Mouse (Mus musculus) T-cell, adult 2 months (primary cell): Measurements from ENCODE around the gene Cyth1.

ENCODE experiments used
- DNase-seq: peaks from one replicate; pipeline ENCODE4 v3.0.0; 2022; ENCODE audit warnings: low spot score

Cyth1 gene

DNA sequence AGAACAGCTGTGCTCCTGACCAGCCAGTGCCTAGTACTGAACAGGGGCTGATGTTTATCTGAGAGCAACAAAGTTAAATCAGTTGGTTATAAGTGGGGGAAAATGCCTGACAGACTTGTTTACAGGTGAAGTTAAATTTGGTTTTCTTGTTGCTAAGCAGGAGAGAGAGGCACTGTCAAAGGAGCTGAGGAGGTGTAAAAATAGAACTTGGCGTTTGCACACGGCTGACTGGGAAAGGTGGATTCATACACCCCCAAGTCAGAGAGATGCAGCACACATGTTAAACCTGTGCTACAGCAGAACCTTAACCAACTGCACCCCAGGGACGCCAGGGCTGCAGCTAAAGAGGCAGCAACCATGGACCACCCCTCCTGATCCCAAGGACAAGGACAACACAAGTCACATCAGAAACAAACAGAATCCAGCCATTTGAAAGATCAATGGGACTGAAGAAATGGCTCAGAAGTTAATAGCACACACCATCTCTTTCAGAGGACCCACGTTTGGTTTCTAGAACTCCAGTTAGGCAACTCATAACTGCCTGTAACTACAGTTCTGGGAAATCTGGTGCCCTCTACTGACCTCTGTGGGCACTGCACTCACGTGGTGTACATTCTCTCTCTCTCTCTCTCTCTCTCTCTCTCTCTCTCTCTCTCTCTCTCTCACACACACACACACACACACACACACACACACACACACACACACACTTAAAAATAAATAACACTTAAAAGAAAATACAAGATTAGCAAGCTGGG is 96.8 kb downstream of the Cyth1 start:
- peak; percentile 40 for DNase-seq

- DNase-seq = no peak
These were observed 98.2 kb downstream of the Cyth1 start for GRCm38 (mm10) chr11:118150115-118150701.

DNA sequence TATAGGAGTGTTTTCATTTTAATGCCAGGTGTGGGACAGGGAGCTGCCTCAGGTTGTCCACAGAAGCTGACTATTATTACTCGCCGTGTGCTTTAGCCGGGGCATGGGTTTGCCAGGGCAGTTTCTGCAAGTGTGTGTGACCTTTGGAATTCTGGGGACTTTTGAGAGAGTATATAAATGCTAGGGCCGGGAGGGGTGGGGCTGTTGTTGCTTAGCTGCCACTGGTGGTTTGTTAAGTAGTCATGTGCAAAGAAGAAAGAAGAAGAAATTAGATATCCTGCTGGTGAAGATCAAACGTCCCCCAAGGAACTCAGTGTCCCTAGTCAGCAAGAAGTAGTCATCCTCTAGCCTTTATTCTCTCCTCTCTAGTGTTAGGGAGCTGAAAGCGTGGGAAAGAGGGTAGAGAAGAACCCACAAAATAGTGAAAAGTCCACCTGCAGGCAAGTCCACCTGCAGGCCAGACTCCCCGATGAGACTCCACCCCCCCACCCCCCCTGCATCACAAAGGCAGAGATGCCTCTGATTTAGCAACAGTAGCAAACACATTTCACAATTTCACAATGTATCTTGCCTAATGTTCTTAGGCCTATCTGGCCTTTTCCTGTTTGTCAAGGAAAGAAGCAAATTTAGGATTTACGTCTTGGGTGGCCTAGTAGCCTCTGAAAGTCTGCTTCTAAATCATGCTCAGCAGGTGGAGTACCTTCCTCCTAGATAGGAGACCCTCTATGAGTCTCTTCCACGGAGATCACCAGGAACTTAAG is 100.3 kb downstream of the Cyth1 start:
- peak; percentile 64 for DNase-seq

DNA sequence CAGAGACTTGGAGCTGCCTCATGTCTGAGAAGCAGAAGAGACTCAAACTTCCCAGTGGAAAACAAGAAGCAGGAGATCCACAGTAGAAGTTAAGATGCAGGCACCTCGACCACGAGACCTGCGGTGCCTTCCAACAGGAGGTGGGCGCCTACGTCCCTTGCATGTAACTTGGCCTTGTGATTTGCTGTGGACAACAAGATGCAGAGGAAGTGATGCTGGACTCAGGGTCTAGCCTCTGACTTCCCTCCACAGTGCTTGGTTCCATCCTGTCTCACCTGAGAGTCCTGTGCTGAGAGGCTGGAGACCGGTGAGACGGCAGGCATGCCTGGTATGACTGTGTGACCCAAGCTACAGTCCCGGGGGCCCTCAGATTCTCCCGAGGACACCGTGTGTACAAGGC is 101.9 kb downstream of the Cyth1 start:
- no peak for DNase-seq

DNA sequence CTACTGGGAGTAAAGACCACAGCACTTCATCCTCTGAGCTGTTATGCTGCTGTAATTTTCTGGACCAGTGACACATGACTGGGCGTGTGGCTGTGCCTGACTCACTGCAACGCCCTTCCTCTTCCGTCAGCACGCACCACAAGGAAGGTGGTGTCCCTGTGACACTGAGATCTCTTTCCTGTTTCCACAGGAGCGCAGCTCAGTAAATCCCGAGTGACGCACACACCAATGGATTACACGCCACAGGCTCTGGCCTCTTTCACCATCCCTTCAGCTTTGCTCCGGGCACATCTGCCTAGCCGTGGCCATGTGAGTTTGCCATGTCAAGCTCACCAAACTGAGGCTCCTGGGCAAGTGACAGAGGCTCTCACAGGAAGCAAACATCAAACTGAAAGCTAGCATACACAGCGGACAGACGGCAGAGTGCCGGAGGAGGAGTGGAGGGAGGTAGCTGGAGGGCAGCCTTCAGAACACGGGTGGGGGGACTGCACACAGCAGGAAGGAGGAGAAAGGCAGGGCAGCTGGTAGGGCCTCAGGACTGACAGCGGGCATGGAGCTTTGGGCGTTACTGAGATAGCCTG is 102.5 kb downstream of the Cyth1 start:
- DNase-seq = peak; percentile 95

DNA sequence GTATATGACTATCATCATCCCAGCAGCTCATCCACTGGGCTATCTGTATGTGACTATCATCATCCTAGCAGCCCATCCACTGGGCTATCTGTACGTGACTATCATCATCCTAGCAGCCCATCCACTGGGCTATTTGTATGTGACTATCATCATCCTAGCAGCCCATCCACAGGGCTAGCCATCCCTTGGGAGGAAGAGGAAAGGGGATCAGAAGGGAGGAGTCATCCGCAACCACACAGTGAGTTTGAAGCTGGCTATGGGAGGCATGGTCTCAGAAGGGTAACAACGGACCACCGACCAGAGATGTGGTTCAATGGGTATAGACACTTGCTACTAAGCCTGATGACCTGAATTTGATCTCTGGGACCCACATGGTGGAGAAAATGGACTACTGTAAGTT is 103.3 kb downstream of the Cyth1 start:
- DNase-seq = no peak

GRCm38 (mm10) chr11:118143731-118144130 is 104.7 kb downstream of the Cyth1 start:
- DNase-seq = peak; percentile 78

- no peak for DNase-seq
These were observed 105.7 kb downstream of the Cyth1 start for GRCm38 (mm10) chr11:118142547-118143165.

DNA sequence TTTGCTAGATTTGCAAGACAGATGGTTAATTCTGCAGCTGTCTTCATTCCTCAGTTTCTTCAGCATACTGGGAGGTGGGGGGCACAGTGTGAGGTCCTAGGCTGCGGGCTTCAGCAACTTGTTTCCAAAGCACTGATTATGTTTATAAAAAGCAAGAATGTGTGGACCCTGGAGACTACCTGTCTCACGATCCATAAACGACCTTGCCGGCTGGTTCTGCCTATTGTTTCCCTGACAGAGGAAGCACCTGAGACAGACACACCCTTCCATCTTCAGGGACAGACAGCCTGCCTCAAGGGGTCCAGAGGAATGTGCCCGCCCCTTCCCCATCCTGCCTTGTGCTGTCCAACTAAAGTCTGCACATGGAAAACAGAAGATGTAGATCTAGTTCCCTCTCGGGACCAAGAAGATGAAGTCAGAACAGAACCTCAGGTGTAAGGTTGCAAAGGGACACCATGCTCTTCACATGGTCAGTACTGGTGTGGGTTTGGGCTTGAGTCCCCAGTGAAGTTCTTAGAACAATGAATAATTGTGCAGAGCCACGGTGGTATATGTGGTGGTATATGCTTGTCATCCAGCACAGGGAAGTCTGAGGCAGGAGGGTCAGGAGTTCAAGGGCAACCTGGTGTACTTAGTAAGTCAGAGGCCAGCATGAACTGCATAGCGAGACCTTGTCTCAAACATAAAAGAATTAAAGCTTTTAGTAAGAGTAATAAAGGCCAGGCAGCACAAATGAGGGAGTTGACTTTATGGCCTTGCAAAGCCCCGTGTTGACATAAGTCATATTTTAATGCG is 107.4 kb downstream of the Cyth1 start:
- DNase-seq = no peak

- no peak for DNase-seq
These were observed 110.0 kb downstream of the Cyth1 start for GRCm38 (mm10) chr11:118138347-118138746.

- DNase-seq = no peak
These were observed 112.2 kb downstream of the Cyth1 start for GRCm38 (mm10) chr11:118136172-118136632.

- DNase-seq = no peak
These were observed 113.1 kb downstream of the Cyth1 start for GRCm38 (mm10) chr11:118135271-118135670.

DNA sequence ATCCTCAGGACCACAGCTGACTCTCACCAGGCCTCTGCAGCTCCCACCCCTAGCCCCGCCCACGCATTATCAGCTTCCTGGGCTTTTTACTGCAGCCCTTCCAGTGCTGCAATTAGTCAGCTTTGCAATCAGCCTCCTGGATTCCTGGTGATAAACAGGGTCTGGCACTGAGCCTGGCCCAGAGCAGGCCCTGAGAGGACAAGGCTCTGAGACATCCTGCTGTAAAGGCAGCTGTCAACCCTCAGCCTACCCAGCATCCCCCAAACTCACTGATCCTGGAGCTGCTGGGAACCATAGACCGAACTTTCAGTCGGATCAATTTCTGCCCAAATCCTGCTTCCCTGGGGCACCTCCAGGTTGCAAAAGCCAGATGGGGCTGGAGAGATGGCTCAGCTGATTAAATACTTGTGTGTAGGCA is 114.6 kb downstream of the Cyth1 start:
- DNase-seq = no peak

DNA sequence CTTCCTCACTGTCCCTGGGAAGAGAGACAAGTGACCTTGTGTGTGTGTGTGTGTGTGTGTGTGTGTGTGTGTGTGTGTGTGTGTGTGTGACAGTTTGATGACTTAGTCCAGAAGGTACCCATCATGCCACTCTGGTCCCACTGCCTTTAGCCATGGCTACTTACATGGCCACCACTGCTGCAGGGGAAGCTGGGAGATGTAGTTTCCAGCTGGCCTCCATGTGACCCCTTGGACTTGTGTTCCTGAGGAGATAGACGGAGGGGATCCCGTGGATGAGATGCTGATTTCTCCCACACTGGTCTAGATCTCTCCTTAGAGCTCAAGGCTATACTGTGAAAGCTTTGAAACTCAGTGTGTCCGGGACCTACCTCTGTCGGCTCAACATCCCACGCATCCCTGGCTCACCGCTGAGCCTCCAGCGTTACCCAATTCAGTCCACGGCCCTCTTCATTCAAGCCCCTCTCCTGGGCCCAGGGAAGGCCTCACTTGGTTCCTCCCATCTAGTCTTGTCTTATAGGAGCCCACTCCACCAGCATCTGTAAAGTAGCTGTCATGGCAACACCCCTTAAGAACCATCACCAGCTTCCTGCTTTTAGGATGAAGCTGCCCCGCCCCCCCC is 115.2 kb downstream of the Cyth1 start:
- no peak for DNase-seq

DNA sequence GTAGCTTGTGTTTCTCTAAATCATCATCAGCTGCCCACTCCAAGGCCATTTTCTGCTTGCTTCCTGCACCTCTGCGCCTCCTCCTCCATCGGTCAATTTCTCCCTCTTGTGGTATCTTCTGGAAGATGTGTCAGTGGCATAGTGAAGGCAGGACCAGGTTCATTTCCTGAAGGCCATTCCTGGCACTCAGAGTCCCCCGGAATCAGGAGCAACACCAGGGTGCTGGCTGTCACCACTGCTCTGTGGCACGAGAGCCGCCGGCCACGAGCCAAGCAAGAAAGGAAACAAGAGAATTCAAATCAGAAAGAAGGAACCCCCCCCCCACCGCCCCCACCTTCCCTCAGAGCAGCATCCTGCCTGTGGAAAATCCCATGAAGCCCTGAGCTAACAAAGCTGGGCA is 116.3 kb downstream of the Cyth1 start:
- no peak for DNase-seq

- no peak for DNase-seq
These were observed 117.9 kb downstream of the Cyth1 start, which contains the start of gene Dnah17 for GRCm38 (mm10) chr11:118130534-118130933. Dnah17 (minus strand) TSS chr11:118130634.

- DNase-seq = peak; percentile 39
These were observed 118.6 kb downstream of the Cyth1 start for GRCm38 (mm10) chr11:118129812-118130211.

DNA sequence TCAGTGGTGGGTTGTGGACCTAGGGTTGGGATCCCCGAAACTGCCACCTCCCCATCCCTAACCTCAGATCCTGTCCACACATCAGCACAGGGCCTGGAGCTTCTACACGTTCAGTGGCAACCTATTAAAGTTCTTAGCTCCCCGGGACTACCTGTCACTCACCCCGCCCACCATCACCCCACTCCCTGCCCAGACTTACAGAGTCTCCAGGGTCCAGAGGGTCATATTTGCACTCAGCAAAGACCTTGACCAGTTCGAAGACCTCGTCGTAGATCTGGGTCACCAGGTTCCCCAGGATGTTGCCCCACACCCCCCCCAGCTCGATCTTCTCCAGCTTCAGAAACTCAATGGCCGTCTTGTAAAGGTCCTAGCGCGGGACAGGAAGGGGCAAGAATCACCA is 126.8 kb downstream of the Cyth1 start:
- no peak for DNase-seq

DNA sequence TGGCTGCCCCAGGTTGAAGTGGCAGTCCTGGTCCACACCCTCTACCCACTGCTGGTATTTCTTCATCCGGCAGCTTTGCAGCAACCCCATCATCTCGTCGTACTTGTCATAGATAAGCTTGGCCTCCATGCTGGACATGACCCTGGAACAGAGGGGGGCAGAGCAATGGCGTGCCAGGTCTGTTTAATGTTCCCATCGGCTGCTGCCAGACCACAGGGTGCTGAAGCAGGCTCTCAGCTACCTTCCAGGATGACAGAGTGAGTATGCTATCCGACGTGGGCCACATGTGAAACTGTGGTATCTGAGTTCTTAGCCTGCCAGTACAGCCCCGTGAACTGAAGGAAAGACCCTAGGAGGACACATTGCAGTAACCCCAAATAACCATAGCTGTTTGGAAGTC is 129.6 kb downstream of the Cyth1 start:
- DNase-seq = no peak

DNA sequence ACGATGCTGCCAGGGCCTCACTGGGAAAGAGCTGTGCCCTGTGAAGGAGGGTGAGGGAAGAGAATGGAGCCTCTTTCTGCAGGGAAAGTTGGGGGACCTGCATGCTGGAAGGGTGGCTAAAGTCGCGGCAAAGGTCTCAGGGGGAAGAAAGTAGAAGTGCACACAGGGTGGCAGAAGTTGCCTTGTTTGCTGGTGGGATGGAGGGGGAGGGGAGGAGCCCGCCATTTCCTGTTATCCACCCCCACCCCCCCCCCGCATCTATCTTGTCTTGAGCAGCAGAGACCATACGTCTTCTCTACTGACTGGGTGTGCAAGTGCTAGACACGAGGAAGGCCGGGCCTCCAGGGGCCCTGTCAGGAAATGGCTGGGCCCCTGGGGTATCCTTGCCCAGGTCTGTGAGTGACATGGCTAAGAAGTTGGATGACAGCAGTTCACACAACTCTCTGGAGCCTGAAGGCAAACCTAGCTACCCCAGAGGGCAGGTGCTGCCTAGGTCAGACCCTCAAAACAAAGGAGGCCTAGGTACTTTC is 133.7 kb downstream of the Cyth1 start:
- no peak for DNase-seq
